Mouse (Mus musculus) hematopoietic stem cell, adult 5-6 weeks (primary cell): ENCODE data around the gene Srp68. TPM values are rescaled to one million over a fixed set of nuclear protein-coding genes. Genes with fewer than 3 reads are reported as not detected.
"Not testable (repeated sequence)": the region's sequence is repeated elsewhere in the genome, so short reads cannot be mapped to it uniquely, and the experiment has no call there.

Experiments
- ATAC-seq, 2 experiments: fragments of 125-278 bp in 1 of 2; replicated peaks in 1 of 2; 2 replicates each; pipeline ENCODE4 v1.8.0; 2016 to 2017; ENCODE audit warnings: inconsistent platforms in 2 of 2, mild to moderate bottlenecking in 2 of 2, moderate number of reproducible peaks in 2 of 2, low read depth in 1 of 2, moderate TSS enrichment in 1 of 2; ENCODE audit not compliant: low FRiP score in 2 of 2, poor library complexity in 2 of 2, severe bottlenecking in 2 of 2, insufficient read depth in 1 of 2, low TSS enrichment in 1 of 2
- total RNA-seq: library from RNA; stranded (forward); fragments of 172-1452, 232-1000 nt; gene quantifications from 2 replicates; pipeline ENCODE4 v1.2.3, GENCODE M21; 2017

Srp68 gene
- total RNA-seq, 1 experiment from 2014 or later = 43.6 TPM

GRCm38 (mm10) chr11:116290556-116290955, 16.5 kb upstream of the Srp68 start:
- no peak for ATAC-seq

GRCm38 (mm10) chr11:116287351-116287750, 13.3 kb upstream of the Srp68 start:
- no peak for ATAC-seq

DNA sequence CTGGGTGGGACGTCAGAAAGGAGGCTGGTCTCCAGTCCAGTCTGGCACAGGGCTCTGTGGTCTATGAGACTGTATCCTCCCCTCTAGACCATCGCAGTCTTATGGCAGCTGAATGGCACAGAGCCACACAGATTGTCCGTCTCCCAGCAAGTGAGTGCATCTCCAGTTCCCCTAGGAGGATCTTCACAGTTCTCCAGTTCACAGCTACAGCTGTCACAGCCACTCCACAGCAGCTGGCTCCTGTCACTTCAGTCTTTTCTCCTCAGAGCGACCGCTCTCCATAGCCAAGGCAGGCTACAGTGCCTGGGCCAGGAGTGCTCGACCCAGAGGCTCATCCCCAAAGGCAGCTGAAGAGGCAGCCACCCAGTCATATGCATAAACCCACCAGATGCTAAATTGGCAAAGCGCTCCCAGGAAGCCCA, 11.8 kb upstream of the Srp68 start:
- no peak for ATAC-seq

DNA sequence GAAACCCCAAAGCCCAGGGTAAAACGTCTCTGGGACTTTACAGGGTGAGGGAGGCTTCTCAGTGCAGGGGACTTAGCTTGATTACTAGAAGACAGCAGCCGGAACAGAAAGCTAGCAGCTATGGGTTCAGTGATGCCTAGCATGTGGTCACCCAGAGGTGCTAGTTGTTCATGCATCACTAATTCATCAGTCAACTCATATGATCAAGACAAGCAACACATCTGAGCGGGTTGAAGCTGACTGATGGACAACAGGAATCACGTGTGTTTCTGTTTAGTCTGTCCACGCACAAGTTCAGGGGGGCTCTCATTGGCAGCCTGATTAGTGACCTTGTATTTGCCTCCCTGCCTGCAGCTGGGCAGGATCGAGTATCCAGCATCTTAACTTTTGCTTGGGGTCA, 10.0 kb upstream of the Srp68 start:
- ATAC-seq = no peak

GRCm38 (mm10) chr11:116282912-116283521, 9.0 kb upstream of the Srp68 start:
- peak in 1 of 2 experiments; percentile 19; a peak in 1 of 4 replicates for ATAC-seq

DNA sequence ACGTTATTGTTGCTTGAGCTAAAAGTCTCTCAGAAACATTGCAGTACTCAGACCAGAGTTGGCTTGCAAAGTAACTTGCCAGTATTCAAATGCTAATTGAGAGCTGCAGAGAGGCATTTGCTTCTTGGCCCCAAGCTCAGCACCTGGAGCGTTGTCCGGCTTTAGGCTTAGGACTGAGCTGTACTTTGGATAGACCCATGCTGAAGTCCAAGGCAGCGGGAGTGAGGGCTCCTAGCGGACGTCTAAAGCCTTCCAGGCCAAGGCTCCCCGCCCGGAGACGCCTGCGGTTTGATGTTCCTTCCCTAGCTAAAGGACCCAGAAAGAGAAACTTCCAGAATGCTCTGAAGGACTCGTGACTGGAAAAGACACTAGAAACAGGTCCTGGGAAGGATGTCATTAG, 8.1 kb upstream of the Srp68 start:
- peak in 1 of 2 experiments; percentile 34; a peak in 1 of 4 replicates for ATAC-seq

GRCm38 (mm10) chr11:116281671-116282070, 7.7 kb upstream of the Srp68 start:
- no peak for ATAC-seq

DNA sequence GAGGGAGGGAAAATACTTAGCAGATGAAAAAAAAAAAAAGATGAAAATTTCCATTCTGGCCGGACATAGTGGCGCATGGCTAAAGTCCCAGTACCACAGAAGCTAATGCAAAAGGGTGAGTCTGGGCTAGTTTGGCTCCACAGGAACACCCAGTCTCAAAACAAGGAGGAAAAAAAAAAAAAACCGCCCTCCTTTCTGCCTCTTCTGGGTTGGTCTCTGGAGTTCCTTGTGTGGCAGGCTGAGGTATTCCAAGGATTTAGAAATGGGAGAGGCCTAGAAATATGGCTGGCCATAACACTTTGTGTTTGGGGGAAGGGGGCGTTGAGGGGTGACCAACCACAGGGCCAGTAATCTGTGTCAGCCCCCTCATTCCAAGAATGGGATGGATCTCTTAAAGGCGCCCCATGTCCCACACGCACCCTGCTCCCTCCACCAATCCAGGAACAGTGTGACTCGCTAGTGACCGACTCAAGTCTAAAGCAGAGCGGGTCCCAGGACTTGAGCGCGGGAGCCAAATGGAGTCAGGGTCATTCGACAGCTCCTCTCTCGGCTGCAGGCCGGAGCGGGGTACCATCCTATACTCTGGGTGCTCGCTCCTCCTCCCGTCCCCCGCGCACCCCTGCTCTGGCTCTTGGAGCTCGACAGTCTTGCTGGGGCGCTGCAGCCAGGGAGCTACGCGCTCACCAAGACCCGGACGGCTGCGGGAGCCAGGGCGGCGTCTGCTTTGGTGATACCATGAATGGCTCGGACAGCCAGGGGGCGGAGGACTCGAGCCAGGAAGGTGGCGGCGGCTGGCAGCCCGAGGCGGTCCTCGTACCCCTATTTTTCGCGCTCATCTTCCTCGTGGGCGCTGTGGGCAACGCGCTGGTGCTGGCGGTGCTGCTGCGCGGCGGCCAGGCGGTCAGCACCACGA, 7.0 kb upstream of the Srp68 start, which contains the start of gene Galr2:
Galr2 (plus strand) TSS at position 189 of the 913 bp plus-strand sequence.
- ATAC-seq = peak in 1 of 2 experiments; percentile 19; a peak in 1 of 4 replicates

DNA sequence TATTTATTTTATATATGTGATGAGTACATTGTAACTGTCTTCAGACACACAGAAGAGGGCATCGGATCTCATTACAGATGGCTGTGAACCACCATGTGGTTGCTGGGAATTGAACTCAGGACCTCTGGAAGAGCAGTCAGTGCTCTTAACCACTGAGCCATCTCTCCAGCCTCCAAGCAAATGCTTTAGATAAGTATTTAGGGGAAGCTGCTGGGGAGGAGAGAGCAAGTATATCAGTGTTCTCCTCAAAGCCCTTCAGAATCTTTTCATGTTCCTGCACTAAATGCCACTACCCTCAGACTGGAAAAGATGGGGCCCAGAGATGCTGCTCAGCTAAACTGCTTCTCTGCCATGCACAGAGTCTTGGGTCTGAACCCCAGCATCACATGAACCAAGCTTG, 3.2 kb upstream of the Srp68 start:
- ATAC-seq = not testable (repeated sequence)

DNA sequence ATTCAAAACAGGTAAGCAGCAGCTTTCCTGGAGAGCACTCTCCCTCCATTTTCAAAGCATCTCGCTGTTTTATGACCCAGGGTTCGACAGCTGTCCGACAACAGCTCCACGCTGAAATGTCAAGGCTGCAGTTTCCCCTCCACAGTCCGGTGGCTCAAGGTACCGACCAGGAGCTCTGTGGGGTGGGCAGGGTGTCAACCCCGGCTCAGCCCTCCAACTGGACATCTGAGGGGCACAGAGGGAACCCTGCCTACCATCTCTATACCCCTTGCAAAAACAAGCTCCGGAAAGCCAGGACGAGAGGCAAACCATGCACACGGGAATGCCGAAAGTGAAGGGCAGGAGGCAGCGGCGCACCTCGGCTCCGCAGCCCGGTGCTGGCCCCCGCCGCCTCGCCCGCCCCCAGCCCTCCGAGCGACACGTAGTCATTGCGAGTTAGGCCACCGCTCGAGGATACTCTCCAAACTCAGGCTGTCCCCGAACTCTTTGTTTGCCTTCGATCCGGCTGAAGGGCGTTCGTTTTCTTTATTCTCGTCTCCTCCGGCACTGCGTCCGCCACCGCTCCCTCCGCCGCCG, 460 bp downstream of the Srp68 start:
- ATAC-seq = peak in 1 of 2 experiments; percentile 16; a peak in 1 of 4 replicates

GRCm38 (mm10) chr11:116272589-116273468, 1.2 kb downstream of the Srp68 start:
- no peak for ATAC-seq

- no peak for ATAC-seq
Measured at GRCm38 (mm10) chr11:116269560-116269959, 4.5 kb downstream of the Srp68 start.

DNA sequence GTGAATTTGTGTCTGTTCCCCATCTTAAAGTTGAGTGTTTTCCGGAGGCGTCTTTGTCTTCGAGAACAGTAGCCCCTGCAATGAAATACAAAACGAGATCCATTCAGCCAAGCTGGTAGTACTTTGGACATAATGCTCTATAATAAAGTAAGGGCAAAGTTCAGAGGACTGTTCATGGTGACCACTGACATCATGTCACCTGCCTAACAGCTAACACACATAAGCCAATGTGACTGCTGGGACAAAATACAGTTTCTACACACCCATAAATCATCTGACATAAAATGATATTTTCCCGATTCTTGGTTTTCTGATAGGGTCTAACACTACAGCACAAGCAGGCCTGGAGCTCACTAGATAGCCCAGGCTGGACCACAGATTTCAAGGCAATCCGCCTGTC, 5.7 kb downstream of the Srp68 start:
- ATAC-seq = no peak

- ATAC-seq = no peak
Measured at GRCm38 (mm10) chr11:116267637-116268036, 6.4 kb downstream of the Srp68 start.

DNA sequence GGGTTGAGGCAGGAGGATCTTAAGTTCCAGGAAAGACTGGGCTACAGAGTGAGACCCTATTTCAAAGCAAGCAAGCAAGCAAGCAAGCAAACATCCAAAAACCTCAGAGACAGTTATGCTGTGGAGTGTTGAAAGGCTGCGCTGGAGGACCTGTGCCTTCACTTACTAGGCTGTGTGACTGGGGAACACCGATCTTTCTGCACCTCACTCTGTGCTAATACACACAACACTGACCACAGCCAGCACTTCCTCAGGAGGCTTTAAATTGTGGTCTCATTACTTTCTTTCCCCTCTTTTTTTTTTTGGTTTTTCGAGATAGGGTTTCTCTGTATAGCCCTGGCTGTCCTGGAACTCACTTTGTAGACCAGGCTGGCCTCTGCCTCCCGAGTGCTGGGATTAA, 8.2 kb downstream of the Srp68 start:
- ATAC-seq = peak in 1 of 2 experiments; percentile 34; a peak in 1 of 4 replicates

- ATAC-seq = peak; percentile 42 to 47; a peak in 2 of 4 replicates
Measured at GRCm38 (mm10) chr11:116265352-116265751, 8.7 kb downstream of the Srp68 start.

DNA sequence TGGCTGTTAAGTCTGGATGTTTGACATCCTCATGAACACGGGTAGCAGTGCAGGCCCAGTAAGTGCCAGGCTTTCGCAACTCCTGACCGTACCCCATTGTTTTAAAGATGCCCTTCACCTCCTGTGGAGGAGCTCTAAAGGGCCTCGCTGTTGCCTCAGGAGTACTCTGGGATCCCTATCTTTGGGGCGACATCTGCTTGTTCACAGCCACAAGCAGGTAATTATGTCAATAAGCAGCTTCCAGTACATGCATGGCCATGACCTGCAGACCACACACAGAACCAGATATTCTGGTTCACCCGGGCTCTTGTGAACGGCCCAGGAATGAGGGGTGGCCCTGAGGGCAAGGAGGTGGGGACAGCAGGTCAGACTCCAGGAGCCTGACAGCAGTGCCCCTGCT, 13.8 kb downstream of the Srp68 start:
- no peak for ATAC-seq
